ENCODE assay signal across 9 mouse cellular contexts in genomic region chr11:35451636-35452035, GRCm38 (mm10).
A peak's percentile ranks its signal among the peaks of the same experiment; 100 is the strongest.
DNase-seq lines count a peak whose midpoint lies in the region; ATAC-seq and TF ChIP-seq lines count a peak whose summit lies in the region.
"Had no signal": no experiment of that assay in that cellular context is flagged by ENCODE, and none has a peak within 500 bp of the region (broad histone marks: within the 10 kb centered on the region; RNA-seq: fewer than 3 reads in every experiment).

No protein-coding gene starts in this region.

- H3K79me2 ChIP-seq in heart, adult 2 months (replicated peaks; ENCODE audit: control insufficient read depth, insufficient read depth, low read length), result no peaks in the 10 kb centered on the region

- ATAC-seq in forebrain, postnatal 0 days, result no peak
- ATAC-seq in stomach, postnatal 0 days (ENCODE audit: low FRiP score, low TSS enrichment), result peak; percentile 40

- DNase-seq in heart, adult 2 months, result peak; percentile 58 to 73
- no peak for DNase-seq in heart, embryonic 10.5 days (ENCODE audit: low spot score)
- peak; percentile 51 for DNase-seq in cerebellum, adult 11-12 months
- peak; percentile 78 for DNase-seq in forebrain, postnatal 0 days
- peak; percentile 61 for DNase-seq in induced T-regulatory cell, adult 2 months (ENCODE audit: low read depth)
- peak; percentile 69 to 71 for DNase-seq in left cerebral cortex, postnatal 36 days (ENCODE audit: low spot score in 2 of 2)
- DNase-seq in natural killer cell, adult 2 months (ENCODE audit: low spot score in 2 of 2), result peak; percentile 9 to 35
- peak; percentile 74 for DNase-seq in stomach, postnatal 0 days (ENCODE audit: low spot score)

- peak; percentile 99 for TF ChIP-seq CTCF in heart, adult 2 months (IDR thresholded peaks at IDR 0.05)
- peak; percentile 94 for TF ChIP-seq CTCF in forebrain, postnatal 0 days (IDR thresholded peaks at IDR 0.05; ENCODE audit: low read depth)
- peak; percentile 97 for TF ChIP-seq CTCF in stomach, postnatal 0 days (IDR thresholded peaks at IDR 0.05; ENCODE audit: low read depth)

- WGBS in heart, adult 2 months, result 37% methylated on average over 4 of the region's 4 CpGs
- 28% methylated on average over 4 of the region's 4 CpGs for WGBS in heart, embryonic 10.5 days
- WGBS in forebrain, postnatal 0 days, result 34% methylated on average over 4 of the region's 4 CpGs
- 45% methylated on average over 4 of the region's 4 CpGs for WGBS in stomach, postnatal 0 days

- H3K27me3 ChIP-seq in heart, adult 2 months (ENCODE audit: control insufficient read depth, insufficient read depth, low read length), result no peaks in the 10 kb centered on the region
- no peaks in the 10 kb centered on the region; the same call in 1 of the 2 replicates for H3K27me3 ChIP-seq in heart, embryonic 10.5 days (ENCODE audit: insufficient read depth, poor library complexity, severe bottlenecking)
- H3K27me3 ChIP-seq in forebrain, postnatal 0 days (ENCODE audit: insufficient read depth, low read length), result peaks cover 26% of the 10 kb centered on the region
- H3K27me3 ChIP-seq in stomach, postnatal 0 days (ENCODE audit: control insufficient read depth, insufficient read depth, low read length), result no peaks in the 10 kb centered on the region

- H3K9ac ChIP-seq in heart, adult 2 months (ENCODE audit: low read depth, low read length), result no peak overlapping the region
- H3K9ac ChIP-seq in forebrain, postnatal 0 days, result no peak overlapping the region
- H3K9ac ChIP-seq in stomach, postnatal 0 days (ENCODE audit: low read length), result no peak overlapping the region
- H3K9ac ChIP-seq: neural tube, embryonic 13.5 days had no signal

- no peak overlapping the region for H3K4me3 ChIP-seq in heart, adult 2 months
- H3K4me3 ChIP-seq in heart, embryonic 10.5 days, result no peak overlapping the region
- H3K4me3 ChIP-seq in forebrain, postnatal 0 days (ENCODE audit: low read depth, low read length), result no peak overlapping the region
- H3K4me3 ChIP-seq in stomach, postnatal 0 days (ENCODE audit: low read depth, low read length), result no peak overlapping the region
- H3K4me3 ChIP-seq: neural tube, embryonic 13.5 days had no signal

- H3K27ac ChIP-seq in heart, adult 2 months, result no peak overlapping the region
- no peak overlapping the region for H3K27ac ChIP-seq in heart, embryonic 10.5 days
- no peak overlapping the region for H3K27ac ChIP-seq in forebrain, postnatal 0 days (ENCODE audit: low read depth, low read length)
- no peak overlapping the region for H3K27ac ChIP-seq in stomach, postnatal 0 days (replicated peaks)
- H3K27ac ChIP-seq: neural tube, embryonic 13.5 days had no signal

- intact Hi-C loops in heart, adult 2 months (cut with DNase I), result loop anchor here (1.0 to 5.0 kb wide), 4 partner anchors 216 to 609 kb away; no protein-coding TSS in a partner anchor
- intact Hi-C loops in left cerebral cortex, postnatal 36 days (cut with DNase I), result loop anchor here (2.0 to 10.0 kb wide), 3 partner anchors 213 to 609 kb away; no protein-coding TSS in a partner anchor

- no peak for TF ChIP-seq POLR2A in heart, adult 2 months (IDR thresholded peaks at IDR 0.05; ENCODE audit: insufficient read depth, low read depth, low read length)

- no peak for TF ChIP-seq EP300 in heart, adult 2 months (IDR thresholded peaks at IDR 0.05; ENCODE audit: insufficient read depth, low read depth, low read length)
- no peak for TF ChIP-seq EP300 in stomach, postnatal 0 days (optimal IDR thresholded peaks at IDR 0.05)

- no peak overlapping the region for H3K4me2 ChIP-seq in forebrain, postnatal 0 days (ENCODE audit: low read depth)
- H3K4me2 ChIP-seq in stomach, postnatal 0 days (replicated peaks; ENCODE audit: low read depth), result no peak overlapping the region
- H3K4me2 ChIP-seq: neural tube, embryonic 13.5 days had no signal

- no peaks in the 10 kb centered on the region for H3K4me1 ChIP-seq in heart, adult 2 months (ENCODE audit: control insufficient read depth, insufficient read depth, low read length)
- peaks cover 37% of the 10 kb centered on the region for H3K4me1 ChIP-seq in heart, embryonic 10.5 days
- no peaks in the 10 kb centered on the region for H3K4me1 ChIP-seq in forebrain, postnatal 0 days (ENCODE audit: insufficient read depth)
- H3K4me1 ChIP-seq in stomach, postnatal 0 days (replicated peaks; ENCODE audit: control insufficient read depth, insufficient read depth), result no peaks in the 10 kb centered on the region

- H3K9me3 ChIP-seq in heart, embryonic 10.5 days, result no peaks in the 10 kb centered on the region
- no peaks in the 10 kb centered on the region for H3K9me3 ChIP-seq in forebrain, postnatal 0 days (ENCODE audit: low read length)
- no peaks in the 10 kb centered on the region for H3K9me3 ChIP-seq in stomach, postnatal 0 days (ENCODE audit: control insufficient read depth, low read length)
- H3K9me3 ChIP-seq: neural tube, embryonic 13.5 days had no signal

- no peaks in the 10 kb centered on the region for H3K36me3 ChIP-seq in heart, adult 2 months (ENCODE audit: control insufficient read depth, insufficient read depth, low read length)
- no peaks in the 10 kb centered on the region for H3K36me3 ChIP-seq in heart, embryonic 10.5 days
- H3K36me3 ChIP-seq in forebrain, postnatal 0 days (ENCODE audit: insufficient read depth), result no peaks in the 10 kb centered on the region
- no peaks in the 10 kb centered on the region for H3K36me3 ChIP-seq in stomach, postnatal 0 days (ENCODE audit: control insufficient read depth, insufficient read depth, low read length)
- H3K36me3 ChIP-seq: neural tube, embryonic 13.5 days had no signal
